Mouse (Mus musculus): Measurements from ENCODE around the gene Ppp1r14a.

Gene Ppp1r14a

DNA sequence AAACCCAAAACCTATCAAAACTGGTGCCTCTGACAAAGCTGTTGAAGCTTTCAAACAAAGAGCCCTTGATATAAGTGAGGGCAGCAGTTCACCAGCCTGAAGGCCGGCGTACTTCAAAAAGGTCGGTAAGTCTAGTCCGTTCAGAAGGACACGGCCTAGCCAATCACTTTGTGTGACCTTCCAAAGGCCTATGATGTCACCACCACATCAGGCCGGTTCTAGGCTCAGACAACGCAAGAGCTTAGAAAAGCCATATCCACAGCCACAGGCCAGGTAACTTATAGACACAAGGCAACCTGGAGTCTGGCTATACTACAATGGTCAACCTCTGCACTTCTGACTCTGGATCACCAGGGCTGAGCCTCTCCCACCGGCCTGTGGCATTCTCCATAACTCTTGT, 9.2 kb upstream of the Ppp1r14a start:
- DNase-seq (ENCODE audit: low spot score in 2 of 2), result no peak

DNA sequence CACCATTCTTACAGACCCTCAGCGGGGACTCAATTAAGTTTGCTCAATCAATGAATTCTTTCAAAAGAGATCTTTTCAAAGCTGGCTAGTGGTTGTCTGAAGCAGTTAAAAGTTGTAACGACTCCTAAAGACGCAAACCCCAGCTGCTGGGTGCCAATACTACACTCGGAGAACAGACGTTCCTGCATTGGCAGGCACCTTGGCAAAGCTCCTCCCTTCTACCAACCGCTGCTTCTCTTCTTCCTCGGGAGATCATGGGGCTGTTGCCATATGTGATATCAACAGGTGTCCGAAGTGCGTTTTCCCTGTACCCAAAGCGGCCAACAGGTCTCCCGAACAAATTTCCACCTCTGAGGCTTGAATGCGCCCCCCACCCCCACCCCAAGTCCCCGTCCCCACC, 8.3 kb upstream of the Ppp1r14a start:
- DNase-seq (ENCODE audit: low spot score in 2 of 2), result no peak

- peak; percentile 85 to 94 for DNase-seq (ENCODE audit: low spot score in 2 of 2)
Measured at GRCm38 (mm10) chr7:29281201-29282073, 7.7 kb upstream of the Ppp1r14a start, which contains the start of gene Spint2. Spint2 (minus strand) TSS chr7:29281912.

- DNase-seq (ENCODE audit: low spot score in 2 of 2), result no peak
Measured at GRCm38 (mm10) chr7:29282074-29282554, 7.0 kb upstream of the Ppp1r14a start.

DNA sequence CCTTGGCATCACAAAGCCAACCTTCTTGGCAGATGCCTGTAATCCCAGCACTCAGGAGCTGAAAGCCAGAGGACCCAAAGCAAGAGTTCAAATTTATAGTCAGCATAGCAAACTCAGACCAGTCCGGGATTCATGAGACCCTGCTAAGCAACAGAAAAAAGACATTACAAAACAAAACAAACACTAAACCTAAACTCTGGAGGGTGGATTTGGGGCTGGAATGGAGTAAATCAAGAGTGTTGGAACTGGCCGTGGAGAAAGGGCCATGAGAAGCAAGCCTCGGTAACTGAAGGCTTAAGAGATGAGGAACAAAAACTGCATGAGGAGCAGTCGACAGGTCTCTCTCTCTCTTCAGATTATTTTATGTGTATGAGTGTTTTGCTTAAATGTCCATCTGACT, 5.2 kb upstream of the Ppp1r14a start:
- no peak for DNase-seq (ENCODE audit: low spot score in 2 of 2)

- DNase-seq (ENCODE audit: low spot score in 2 of 2), result no peak
Measured at GRCm38 (mm10) chr7:29284523-29284922, 4.6 kb upstream of the Ppp1r14a start.

- DNase-seq (ENCODE audit: low spot score in 2 of 2), result no peak
Measured at GRCm38 (mm10) chr7:29287481-29287880, 1.6 kb upstream of the Ppp1r14a start.

- DNase-seq (ENCODE audit: low spot score in 2 of 2), result no peak
Measured at GRCm38 (mm10) chr7:29288079-29288478, 1.0 kb upstream of the Ppp1r14a start.

- DNase-seq (ENCODE audit: low spot score in 2 of 2), result no peak
Measured at GRCm38 (mm10) chr7:29289856-29290255, 748 bp downstream of the Ppp1r14a start.

DNA sequence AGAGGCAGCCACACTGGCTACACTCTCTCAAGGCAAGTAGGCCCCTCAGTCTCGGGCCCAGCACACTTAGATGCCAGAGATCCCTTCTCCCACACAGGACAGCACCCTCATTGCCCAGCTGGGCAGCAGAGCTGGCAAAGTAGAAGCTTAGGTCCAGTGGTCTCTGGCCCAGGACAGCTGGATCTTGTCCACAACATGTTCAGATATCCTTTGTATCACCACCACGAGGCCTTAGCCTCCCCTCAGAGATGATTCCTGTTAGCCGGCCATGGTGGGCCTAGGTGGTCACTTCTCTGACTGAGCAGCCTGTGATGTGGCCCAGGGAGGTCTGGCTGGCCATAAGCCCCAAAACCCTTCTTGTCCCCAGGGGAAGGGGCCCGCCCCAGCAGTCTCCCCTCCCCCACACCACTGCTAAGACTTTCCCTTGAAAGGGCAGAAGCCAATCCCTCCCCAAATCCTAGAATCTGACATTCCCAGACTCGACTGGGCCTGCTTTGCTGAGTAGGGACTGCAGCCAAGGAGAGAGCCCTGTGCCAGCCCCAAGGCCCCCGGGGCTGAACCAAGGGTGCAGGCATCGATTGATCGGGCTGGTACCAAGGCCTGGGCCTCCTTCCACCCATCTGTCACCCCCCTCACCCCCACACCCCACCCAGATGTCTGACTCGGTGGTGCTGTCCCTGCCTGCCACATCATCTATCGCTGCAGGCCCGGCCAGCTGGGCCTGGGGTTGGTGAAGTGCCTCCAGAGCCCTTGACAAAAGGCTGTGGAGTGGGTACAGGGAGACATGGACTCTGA, 1.8 kb downstream of the Ppp1r14a start:
- DNase-seq (ENCODE audit: low spot score in 2 of 2), result no peak

- no peak for DNase-seq (ENCODE audit: low spot score in 2 of 2)
Measured at GRCm38 (mm10) chr7:29291616-29292457, 2.7 kb downstream of the Ppp1r14a start.

DNA sequence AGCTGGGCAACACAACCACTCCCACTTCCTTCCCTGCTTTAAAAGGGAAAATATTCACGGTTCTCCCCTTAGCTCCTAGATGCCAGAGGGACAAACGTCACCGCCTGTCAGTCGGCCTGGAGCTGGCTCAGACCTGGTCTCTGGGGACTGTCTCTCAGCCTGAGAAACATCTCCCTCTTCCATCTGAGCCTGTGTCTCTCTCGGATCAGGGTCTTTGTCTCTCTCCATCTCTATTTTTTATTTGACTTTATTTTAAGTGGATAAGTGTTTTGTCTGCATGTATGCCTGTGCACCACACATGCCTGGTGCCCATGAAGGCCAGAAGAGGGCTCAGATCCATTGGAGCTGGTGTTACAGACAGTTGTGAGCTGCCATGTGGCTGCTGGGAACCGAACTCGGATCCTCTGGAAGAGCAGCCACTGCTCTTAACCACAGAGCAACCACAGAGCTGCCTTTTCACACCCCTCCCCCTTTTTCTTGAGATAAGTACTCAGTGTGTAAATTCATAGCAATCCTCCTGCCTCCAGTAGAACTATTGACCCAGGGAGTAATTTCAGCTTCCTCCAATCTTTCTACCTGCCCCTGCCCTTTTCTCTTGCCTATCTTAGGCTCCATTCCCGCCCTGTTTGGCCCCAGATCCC, 3.5 kb downstream of the Ppp1r14a start:
- DNase-seq (ENCODE audit: low spot score in 2 of 2), result no peak

DNA sequence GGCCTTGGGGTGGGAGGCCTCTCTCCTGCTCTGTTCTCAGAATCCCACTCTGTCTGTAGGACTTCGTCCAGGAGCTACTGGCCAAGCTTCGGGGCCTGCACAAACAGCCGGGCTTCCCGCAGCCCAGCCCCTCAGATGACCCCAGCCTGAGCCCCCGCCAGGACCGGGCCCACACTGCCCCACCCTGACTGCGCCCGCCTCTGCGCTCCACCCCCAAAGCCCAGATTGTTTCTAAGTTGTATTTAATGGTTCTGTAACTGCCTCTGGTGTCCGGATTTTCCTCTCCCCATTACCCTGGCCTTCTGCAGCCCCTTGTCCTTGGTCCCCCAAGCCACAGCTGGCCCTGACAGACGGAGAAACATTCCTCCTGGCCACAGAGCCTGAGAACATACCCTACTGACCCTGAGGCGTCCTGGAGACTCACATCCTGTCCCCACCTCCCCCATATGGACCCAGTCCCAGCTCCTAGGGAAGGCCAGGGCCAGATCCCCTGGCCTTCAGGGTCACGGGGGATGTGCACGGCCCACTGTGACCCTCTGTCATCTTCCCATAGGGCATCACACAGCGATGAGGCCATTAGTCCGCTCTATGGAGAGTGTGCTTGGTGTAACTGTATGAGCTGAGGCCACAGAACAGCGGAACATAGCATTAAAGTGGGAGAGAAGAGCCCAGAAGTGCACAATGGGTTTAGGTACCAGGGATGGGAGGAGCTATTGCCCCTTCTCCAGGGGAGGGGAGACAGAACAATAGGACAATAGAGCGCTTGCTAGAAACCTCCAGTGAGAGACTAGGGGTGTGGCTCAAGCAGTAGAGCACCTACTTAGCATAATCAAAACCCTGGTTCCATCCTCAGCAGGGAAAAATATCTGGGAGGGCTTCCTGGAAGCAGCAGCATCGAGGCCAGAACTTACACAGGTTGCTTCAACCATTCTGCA, 4.3 kb downstream of the Ppp1r14a start:
- DNase-seq (ENCODE audit: low spot score in 2 of 2), result no peak

- no peak for DNase-seq (ENCODE audit: low spot score in 2 of 2)
Measured at GRCm38 (mm10) chr7:29294111-29294761, 5.1 kb downstream of the Ppp1r14a start.

DNA sequence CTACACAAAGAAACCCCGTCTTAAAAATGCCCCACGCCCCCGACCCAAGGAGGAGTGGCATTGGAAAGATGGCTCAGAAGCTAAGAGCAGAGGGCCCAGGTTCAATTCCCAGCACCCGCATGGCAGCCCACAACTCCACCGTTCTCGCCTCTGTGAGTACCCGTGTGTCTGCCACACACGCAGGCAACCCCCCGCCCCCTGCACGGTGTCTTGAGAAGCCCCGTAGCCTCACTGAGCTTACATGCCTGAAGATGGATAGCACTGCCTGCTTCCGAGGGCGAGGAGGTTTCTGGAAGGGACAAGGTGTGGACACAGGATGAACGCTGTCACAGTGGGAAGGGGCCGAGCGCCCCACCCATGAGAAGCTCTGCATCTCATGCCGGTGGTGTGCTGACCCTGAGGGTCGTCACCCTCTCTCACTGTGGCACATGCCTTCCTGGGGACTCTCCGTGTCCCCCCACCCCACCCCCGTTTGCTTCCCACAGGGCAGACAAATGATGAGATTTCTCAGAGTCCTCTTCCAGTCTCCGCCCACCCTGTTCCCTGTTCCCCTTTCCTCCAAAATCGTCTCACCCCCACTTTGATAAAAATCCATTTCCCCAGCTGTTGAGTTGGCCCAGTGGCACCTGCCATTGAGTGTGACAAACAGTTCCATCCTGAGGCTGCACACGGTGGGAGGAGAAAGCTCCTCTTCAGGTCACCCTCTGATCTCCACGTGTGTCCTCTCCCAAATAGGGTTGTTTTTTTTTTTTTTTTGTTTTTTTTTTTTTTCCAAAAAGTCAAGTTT, 6.9 kb downstream of the Ppp1r14a start:
- no peak for DNase-seq (ENCODE audit: low spot score in 2 of 2)

DNA sequence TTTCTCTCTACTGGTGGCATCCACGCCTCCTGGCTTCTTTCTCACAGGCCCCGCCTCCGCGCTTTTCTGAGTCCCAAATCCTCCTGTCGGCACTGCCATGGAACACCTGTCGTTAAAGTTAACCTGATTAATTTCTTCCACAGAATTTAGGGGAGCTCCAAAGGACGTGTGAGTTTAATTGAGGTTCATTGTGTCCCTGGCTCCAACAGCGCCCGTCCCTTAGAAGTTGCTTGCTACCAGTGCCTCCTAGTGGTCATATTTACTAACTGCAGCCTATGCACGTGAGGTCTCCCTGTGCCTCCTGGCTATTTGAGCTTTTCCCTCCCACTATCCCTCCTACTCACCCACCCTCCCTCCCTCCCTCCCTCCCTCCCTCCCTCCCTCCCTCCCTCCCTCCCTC, 7.9 kb downstream of the Ppp1r14a start:
- DNase-seq (ENCODE audit: low spot score in 2 of 2), result no peak

- no peak for DNase-seq (ENCODE audit: low spot score in 2 of 2)
Measured at GRCm38 (mm10) chr7:29301127-29301566, 12.0 kb downstream of the Ppp1r14a start.

GRCm38 (mm10) chr7:29302641-29303040, 13.5 kb downstream of the Ppp1r14a start:
- no peak for DNase-seq (ENCODE audit: low spot score in 2 of 2)

Measured in urinary bladder, adult 18-20 months (tissue).